Comparison of ENCODE assay signal across 7 mouse cellular contexts in the genomic region with DNA sequence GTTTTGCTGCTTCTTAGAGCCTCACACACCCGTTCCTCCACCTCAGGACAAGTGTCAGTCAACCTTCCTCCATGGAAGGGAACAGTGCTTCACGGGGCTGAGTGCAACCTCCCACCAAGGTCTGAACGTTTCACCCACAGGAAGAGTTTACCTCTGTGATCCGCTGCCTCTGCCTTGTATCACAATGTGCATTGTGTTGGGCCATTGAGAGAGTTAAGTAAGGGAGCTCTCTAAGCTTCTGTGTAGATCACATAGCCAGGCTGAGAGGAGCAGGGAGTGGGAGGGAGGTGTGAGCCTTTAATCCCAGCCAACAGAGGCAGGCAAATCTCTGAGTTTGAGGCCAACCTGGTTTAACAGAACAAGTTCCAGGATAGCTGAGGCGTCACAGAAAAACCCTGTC.
"Had no signal": no experiment of that assay in that cellular context is flagged by ENCODE, and none has a peak within 500 bp of the region (broad histone marks: within the 10 kb centered on the region; RNA-seq: fewer than 3 reads in every experiment).

No protein-coding gene starts in this region.

- H3K4me3 ChIP-seq: limb, embryonic 13.5 days had no signal

- H3K9me3 ChIP-seq: limb, embryonic 13.5 days had no signal

- H3K4me2 ChIP-seq: limb, embryonic 13.5 days had no signal

- H3K36me3 ChIP-seq: limb, embryonic 13.5 days had no signal

- H3K9ac ChIP-seq: limb, embryonic 13.5 days; liver, embryonic 14.5 days had no signal

- H3K27me3 ChIP-seq: limb, embryonic 13.5 days had no signal

- DNase-seq: kidney, postnatal 10 days; lung, adult 18-20 months; spleen, adult 18-20 months; thymus, adult 18-20 months; thymus, postnatal 14 days had no signal

- H3K27ac ChIP-seq: liver, embryonic 14.5 days had no signal
